Mouse (Mus musculus): ENCODE data around the gene Zmiz1.

The Zmiz1 gene

DNA sequence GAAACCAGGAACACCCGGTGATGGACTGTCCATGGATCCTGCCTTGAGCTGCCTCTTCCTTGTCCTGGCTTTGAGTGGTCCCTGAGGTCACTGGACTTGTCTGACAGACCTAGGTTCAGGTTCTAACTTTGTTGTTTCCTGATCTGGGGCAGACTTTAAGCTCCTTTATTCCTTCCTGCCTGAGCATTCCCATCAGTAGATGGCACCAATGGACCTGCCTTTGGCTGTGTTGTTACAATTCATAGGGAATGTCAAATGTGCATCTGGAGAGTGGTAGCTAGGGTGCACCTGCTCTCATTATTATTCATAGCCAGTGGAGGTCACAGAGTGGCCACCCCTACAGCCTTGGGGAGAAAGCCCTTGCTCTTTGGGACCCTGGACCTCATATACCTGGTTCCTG is 99.5 kb downstream of the Zmiz1 start:
- no peak for DNase-seq (ENCODE audit: low spot score in 2 of 2)

GRCm38 (mm10) chr14:25559907-25560306 is 100.9 kb downstream of the Zmiz1 start:
- DNase-seq (ENCODE audit: low spot score in 2 of 2): no peak

DNA sequence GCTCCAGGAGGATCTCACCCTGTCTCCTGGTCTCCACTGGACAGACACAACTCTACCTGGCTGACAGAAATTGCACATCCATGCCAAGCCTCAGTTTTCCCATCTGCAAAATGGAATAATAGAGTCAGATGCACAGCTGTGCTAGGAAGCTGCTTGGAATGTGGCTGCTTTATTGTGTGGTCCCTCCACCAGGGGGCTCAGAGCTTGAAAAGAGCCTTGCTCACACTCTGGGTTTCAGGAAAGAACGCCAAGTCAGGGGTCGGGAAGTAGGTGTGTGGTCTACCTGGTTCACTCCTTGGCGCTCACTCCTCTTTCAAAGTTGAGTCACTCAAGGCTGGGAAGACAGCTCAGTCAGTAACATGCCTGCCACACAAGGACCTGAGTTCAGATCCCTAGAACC is 101.9 kb downstream of the Zmiz1 start:
- DNase-seq (ENCODE audit: low spot score in 2 of 2): no peak

DNA sequence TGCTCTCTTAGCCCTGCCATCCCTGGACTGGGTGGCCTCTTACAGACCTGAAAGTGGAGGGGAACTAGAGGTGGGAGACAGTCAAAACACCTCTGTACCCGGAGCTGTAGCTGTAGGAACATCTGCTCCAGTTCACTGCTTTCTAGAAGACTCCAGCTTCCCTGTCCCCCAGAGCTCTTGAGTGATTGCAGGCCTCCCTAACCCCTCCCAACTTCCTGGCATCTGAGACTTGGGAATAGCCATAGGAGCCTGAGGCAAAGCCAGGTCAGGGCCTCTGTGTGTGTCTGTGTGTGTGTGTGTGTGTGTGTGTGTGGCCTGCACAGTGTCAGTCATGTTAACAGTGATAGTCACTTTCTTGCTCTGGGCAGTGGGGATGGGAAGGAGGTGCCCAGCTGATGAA is 102.7 kb downstream of the Zmiz1 start:
- no peak for DNase-seq (ENCODE audit: low spot score in 2 of 2)

- no peak for DNase-seq (ENCODE audit: low spot score in 2 of 2)
Observed at GRCm38 (mm10) chr14:25562447-25562846, 103.5 kb downstream of the Zmiz1 start.

GRCm38 (mm10) chr14:25562909-25563308 is 103.9 kb downstream of the Zmiz1 start:
- DNase-seq (ENCODE audit: low spot score in 2 of 2): no peak

DNA sequence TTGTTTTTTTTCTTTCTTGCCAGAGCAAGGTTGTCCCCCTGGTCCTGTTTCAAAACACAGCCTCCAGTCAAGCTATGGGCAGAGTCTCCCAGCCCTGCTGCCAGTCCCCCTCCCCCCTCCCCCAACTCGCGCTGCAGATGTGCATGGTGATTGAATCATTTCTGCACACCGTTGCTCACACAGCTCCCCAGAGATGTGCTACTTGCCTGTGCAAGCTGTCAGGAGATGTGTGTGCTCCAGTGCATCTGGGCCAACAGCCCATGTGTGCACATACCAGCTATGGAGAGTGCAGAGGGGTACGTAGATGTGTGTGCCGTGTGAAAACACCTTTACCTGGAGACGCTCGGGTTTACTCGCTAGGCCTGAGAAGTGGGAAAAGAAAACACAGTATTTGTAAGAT is 105.6 kb downstream of the Zmiz1 start:
- no peak for DNase-seq (ENCODE audit: low spot score in 2 of 2)

DNA sequence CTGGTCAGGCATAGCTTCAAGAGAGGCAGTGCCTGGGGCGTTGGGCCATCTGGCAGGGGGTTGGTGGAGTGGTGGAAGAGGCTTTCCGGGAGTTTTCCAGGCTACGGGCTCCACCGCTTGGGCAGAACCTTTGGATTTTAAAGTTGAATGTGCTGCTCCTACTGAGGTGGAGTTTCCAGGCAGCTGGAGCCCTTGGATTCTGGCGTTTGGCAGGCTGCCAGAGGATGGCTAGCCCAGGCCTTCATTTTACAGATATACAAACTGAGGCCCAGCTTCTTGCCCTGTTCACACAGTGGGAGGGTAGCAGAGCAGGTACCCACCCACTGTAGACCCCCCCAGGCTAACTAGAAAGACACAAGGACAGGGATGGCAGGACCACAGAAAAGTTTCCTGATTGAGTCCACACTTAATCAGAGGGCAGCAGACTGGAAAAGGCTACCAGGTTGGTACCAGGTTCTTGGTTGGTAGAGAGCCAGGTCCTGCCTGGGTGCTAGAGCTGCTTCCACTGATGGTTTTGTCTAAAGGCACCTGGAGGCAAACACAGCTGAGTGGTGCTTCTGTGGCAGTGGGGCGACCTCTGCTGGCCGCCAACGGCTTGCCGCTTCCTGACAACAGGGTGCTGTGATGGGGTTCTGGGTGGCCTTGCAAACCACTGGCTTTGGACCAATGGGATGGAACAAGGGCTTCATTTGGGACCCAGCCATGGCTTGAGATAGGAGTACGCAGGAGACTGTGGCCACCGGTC is 106.5 kb downstream of the Zmiz1 start:
- DNase-seq (ENCODE audit: low spot score in 2 of 2): peak; percentile 68 to 85

GRCm38 (mm10) chr14:25567245-25567644 is 108.3 kb downstream of the Zmiz1 start:
- peak in 1 of 2 experiments; percentile 56 for DNase-seq (ENCODE audit: low spot score in 2 of 2)

DNA sequence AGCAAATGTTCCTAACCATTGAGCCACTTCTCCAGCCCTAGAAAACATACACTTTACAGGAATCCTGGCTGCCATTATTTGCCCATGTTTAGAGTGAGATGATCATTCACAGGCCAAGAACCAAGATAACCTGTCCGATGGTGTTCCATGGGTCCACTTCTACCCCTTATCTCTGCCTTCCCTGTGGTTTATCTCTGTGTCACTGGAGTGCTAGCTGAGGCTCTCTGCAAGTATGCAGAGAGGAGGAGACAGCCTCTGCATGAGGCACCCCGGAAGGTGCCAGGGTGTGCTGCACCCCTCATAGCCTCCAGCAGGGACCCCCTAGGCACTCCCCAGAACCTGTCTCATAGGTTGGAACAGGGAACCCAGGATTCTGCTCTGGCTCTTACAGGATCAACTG is 108.9 kb downstream of the Zmiz1 start:
- no peak for DNase-seq (ENCODE audit: low spot score in 2 of 2)

GRCm38 (mm10) chr14:25574047-25574870 is 115.3 kb downstream of the Zmiz1 start:
- no peak for DNase-seq (ENCODE audit: low spot score in 2 of 2)

DNA sequence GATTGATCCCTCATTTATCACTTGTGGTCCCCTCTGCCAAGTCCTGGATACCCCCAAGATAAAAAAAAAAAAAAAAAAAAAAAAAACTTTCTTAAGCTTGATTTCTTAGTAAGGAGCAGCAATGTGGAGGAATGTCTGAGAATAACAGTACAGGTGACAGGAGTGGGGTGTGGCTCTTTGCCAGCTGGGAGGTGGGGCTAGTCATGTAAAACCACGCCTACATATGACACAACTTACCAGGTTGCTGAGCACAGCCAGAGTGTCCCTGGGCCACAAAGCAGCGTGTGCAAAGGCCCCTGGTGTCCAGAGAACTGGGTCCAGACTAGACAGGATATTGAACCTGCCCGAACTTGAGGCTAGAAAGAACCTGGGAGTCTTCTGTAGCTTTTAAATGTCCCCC is 117.7 kb downstream of the Zmiz1 start:
- DNase-seq (ENCODE audit: low spot score in 2 of 2): no peak

- no peak for DNase-seq (ENCODE audit: low spot score in 2 of 2)
Observed at GRCm38 (mm10) chr14:25577431-25577830, 118.4 kb downstream of the Zmiz1 start.

- DNase-seq (ENCODE audit: low spot score in 2 of 2): no peak
Observed at GRCm38 (mm10) chr14:25579597-25579996, 120.6 kb downstream of the Zmiz1 start.

GRCm38 (mm10) chr14:25580397-25580796 is 121.4 kb downstream of the Zmiz1 start:
- DNase-seq (ENCODE audit: low spot score in 2 of 2): no peak

DNA sequence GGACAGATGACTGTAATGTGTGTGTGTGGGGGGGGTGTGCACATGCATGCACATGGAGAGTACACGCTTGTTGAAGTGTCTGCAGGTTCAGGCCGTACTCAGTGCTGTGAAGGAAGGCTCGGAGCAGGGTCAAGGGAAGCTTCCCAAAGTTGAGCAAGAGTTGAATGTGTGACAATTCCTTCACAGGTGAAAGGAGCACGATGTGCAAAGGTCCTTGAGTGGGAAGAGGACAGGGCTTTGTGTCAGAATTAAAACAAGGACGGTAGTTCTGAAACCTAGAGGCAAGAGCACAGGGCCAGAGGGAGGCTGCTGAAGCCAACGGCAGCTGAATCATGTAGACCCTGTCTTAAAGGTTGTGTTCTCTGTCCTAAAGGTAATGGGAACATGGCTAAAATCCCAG is 123.6 kb downstream of the Zmiz1 start:
- DNase-seq (ENCODE audit: low spot score in 2 of 2): no peak

- DNase-seq (ENCODE audit: low spot score in 2 of 2): no peak
Observed at GRCm38 (mm10) chr14:25583899-25584298, 124.9 kb downstream of the Zmiz1 start.

DNA sequence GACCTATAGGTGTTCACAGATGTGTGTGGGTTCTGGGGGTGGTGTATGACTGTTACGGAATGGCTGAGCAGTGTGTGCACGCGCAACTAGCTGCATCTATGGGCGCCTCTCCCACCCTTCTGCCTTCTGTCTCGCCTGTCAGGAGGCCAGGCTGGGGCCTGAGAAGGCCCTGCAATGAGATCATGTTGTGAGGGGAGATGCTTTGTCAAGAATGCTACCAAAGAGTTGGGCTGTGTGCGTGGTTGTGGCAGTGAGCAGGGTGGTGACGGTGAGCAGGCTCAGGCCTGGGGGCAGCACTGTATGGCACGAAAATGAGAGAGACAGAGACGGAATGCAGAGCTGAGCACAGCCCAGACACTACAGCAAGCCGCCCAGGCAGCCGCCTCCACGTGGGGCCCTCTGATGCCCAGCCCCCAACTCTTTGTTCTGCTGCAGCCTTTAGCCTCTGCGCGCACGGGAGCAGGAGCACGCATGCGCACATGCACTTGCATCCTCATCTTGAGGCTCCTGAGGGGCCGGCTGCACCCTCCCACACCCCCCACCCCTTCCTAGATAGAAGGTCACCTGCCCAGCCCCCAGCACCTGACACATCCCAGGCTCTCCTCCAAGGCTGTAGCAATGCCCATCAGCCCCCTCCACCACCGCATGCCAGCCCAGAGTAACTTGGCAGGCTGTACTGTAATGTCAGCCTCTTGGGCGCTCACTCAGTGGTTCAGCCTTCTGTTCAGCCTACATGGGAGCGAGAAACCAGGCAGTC is 126.7 kb downstream of the Zmiz1 start:
- peak in 1 of 2 experiments; percentile 48 for DNase-seq (ENCODE audit: low spot score in 2 of 2)

GRCm38 (mm10) chr14:25586846-25587486 is 128.0 kb downstream of the Zmiz1 start:
- DNase-seq (ENCODE audit: low spot score in 2 of 2): no peak

GRCm38 (mm10) chr14:25587487-25588001 is 128.6 kb downstream of the Zmiz1 start:
- peak; percentile 46 to 56 for DNase-seq (ENCODE audit: low spot score in 2 of 2)

GRCm38 (mm10) chr14:25588156-25588555 is 129.2 kb downstream of the Zmiz1 start:
- DNase-seq (ENCODE audit: low spot score in 2 of 2): no peak

All from frontal cortex, postnatal 14 days (tissue).